Mouse (Mus musculus) embryonic fibroblast, embryonic 13.5 days (primary cell): ENCODE data around the gene Aspscr1.

ENCODE experiments used
- CTCF ChIP-seq: IDR thresholded peaks from 2 replicates; pipeline ENCODE4 v1.5.1; 2011; ENCODE audit warnings: mild to moderate bottlenecking, control low read depth, low read length, moderate library complexity, borderline replicate concordance; ENCODE audit not compliant: insufficient read depth
- POLR2A ChIP-seq: IDR thresholded peaks from 2 replicates; pipeline ENCODE4 v1.6.1; 2011; ENCODE audit warnings: low read depth, mild to moderate bottlenecking, control low read depth, low read length, moderate library complexity

DNA sequence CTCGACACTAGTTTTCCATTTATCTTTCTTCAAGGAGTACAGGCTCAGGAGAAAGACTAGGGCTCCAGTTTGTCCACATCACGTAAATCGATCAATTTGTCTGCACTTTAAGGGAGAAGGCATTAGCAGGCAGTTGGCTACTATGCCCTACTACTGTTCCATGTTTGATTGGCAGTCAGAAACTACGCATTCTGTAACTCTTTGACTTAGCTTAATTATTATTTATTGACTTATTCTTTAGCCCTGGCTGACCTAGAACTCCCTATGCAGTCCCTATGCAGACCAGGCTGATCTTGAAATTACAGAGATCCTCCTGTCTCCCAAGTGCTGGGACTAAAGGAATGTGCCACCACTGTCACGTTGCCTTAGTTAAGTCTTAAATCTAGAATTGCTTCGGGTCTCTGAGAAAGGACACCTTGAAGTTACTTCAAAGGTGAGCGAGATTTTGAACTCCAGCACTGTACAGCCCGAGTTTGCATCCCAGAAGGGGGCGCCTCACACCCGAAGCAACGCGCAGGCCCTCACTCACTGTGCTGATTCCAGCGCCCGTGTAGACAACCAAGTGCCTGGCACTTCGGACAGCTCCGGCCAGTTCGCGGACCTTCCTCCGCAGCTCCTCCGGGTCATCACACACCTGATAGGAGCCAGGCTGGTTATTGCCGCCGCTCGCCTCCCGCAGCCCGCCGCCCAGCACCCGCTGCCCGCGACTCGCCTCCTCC, 48.7 kb upstream of the Aspscr1 start:
- TF ChIP-seq POLR2A (no peak), CTCF (peak; percentile 65)
